Mouse (Mus musculus) hindbrain, embryonic 11.5 days (tissue): ENCODE results near the gene Cd6. TPM values are rescaled to one million over a fixed set of nuclear protein-coding genes. Genes with fewer than 3 reads are reported as not detected.

Source experiments
- ATAC-seq: fragments of 200-750 bp; cut with Nextera tagmentation; 2 replicates; pipeline ENCODE4 v1.8.0; 2017; ENCODE audit warnings: mild to moderate bottlenecking, moderate TSS enrichment, moderate library complexity; ENCODE audit not compliant: low FRiP score
- DNase-seq: peaks from one replicate; pipeline ENCODE4 v3.0.0-alpha.2; 2015; ENCODE audit warnings: low spot score
- H3K27ac ChIP-seq: fragments of 300-500 bp; sonication (generic); 2 replicates; pipeline ENCODE4 v1.5.1; 2014; ENCODE audit warnings: mild to moderate bottlenecking, low read depth, low read length
- H3K27me3 ChIP-seq: fragments of 300-500 bp; sonication (generic); 2 replicates; pipeline ENCODE4 v1.6.1; 2014; ENCODE audit warnings: mild to moderate bottlenecking, low read length, moderate library complexity, mixed read lengths; ENCODE audit not compliant: control insufficient read depth, insufficient read depth
- H3K36me3 ChIP-seq: fragments of 300-500 bp; sonication (generic); 2 replicates; pipeline ENCODE4 v1.6.1; 2014; ENCODE audit warnings: mild to moderate bottlenecking, low read length, moderate library complexity, mixed read lengths; ENCODE audit not compliant: control insufficient read depth, insufficient read depth
- H3K4me1 ChIP-seq: fragments of 300-500 bp; sonication (generic); replicated peaks from 2 replicates; pipeline ENCODE4 v1.6.1; 2014; ENCODE audit warnings: low read length, mixed read lengths; ENCODE audit not compliant: control insufficient read depth, insufficient read depth
- H3K4me2 ChIP-seq: fragments of 300-500 bp; sonication (generic); replicated peaks from 2 replicates; pipeline ENCODE4 v1.6.1; 2014; ENCODE audit warnings: mild to moderate bottlenecking, low read depth, low read length
- H3K4me3 ChIP-seq: fragments of 300-500 bp; sonication (generic); 2 replicates; pipeline ENCODE4 v1.5.1; 2014; ENCODE audit warnings: low read depth, low read length
- H3K9ac ChIP-seq: fragments of 300-500 bp; sonication (generic); 2 replicates; pipeline ENCODE4 v1.6.1; 2014; ENCODE audit warnings: low read depth, low read length
- H3K9me3 ChIP-seq: fragments of 300-500 bp; sonication (generic); 2 replicates; pipeline ENCODE4 v1.6.1; 2016; ENCODE audit warnings: low read length; ENCODE audit not compliant: control insufficient read depth
- WGBS: fragments of 180-500 bp; shearing (Covaris S2); extraction: QIAGEN DNeasy Blood & Tissue Kit; methylation state at CpG from one replicate; pipeline ENCODE4 v1.1.7; 2014; 5-methylcytosine and 5-hydroxymethylcytosine counted together
- polyA plus RNA-seq: library from polyadenylated mRNA; unstranded; fragments of >200 nt; fragmentation: Nextera tagmentation; extraction: Ambion mirVana; gene quantifications from 2 replicates; pipeline ENCODE4 v1.2.1, GENCODE M21; 2014

The Cd6 gene
- polyA plus RNA-seq, 1 experiment from 2014 or later = not detected

DNA sequence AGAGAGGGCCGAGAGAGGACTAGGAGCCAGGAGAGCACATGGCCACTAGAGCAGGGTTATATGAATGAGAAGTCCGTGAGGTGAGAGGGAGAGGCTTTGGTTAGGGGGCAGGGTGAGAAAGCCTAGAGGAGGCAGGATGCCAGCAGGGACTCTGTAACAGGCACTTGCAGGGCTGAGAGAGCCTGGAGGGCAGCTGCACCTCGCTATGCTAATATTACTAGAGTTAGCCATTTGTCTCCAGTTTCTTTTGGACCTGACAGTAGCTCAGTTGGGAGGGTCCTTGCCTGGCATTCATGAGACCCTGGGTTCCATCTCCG, 19.7 kb downstream of the Cd6 start:
- 63% methylated on average over 4 of the region's 4 CpGs for WGBS
- no peak overlapping the region for H3K4me3 ChIP-seq
- H3K9me3 ChIP-seq = no peaks in the 10 kb centered on the region
- H3K4me2 ChIP-seq = no peak overlapping the region
- no peak overlapping the region for H3K9ac ChIP-seq
- no peaks in the 10 kb centered on the region for H3K27me3 ChIP-seq
- H3K36me3 ChIP-seq = no peaks in the 10 kb centered on the region
- no peak for DNase-seq
- no peaks in the 10 kb centered on the region for H3K4me1 ChIP-seq
- H3K27ac ChIP-seq = no peak overlapping the region
- no peak for ATAC-seq

DNA sequence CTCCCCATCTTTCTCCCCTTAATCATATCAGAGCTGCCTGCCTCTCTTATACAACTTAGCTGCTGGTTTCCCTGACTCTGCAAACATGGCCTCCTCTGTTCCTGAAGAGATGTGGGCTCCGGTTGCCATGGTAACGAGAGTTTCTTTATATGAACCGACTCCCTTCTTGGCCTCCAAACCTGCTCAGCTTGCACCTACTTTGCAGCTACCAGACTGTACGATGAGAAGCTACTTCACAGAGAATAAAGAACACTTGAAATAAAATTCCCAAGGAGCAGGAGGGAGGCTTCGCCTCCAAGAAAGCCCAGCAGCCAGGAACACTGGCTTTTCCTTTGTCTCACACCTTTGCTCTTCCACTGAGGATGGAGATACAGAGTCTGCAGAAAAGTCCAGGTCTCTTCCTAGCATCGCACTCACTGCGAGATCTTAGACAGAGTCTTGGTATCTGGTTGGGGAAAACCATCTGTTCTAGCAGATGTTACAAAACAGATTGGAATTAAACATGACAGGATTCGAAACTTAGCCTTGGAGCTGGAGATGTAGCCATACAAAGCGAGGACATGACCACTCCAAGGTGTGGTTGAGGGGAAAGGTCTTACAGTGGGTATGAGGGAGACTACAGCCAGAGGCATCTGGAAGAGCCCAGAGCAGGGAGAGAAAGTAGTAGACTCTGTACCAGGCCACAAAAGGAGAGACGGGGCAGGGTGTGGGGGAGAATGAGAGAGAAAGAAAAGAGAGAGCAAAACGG, 20.3 kb downstream of the Cd6 start:
- H3K9me3 ChIP-seq = no peaks in the 10 kb centered on the region
- 80% methylated on average over 11 of the region's 11 CpGs for WGBS
- H3K4me1 ChIP-seq = no peaks in the 10 kb centered on the region

DNA sequence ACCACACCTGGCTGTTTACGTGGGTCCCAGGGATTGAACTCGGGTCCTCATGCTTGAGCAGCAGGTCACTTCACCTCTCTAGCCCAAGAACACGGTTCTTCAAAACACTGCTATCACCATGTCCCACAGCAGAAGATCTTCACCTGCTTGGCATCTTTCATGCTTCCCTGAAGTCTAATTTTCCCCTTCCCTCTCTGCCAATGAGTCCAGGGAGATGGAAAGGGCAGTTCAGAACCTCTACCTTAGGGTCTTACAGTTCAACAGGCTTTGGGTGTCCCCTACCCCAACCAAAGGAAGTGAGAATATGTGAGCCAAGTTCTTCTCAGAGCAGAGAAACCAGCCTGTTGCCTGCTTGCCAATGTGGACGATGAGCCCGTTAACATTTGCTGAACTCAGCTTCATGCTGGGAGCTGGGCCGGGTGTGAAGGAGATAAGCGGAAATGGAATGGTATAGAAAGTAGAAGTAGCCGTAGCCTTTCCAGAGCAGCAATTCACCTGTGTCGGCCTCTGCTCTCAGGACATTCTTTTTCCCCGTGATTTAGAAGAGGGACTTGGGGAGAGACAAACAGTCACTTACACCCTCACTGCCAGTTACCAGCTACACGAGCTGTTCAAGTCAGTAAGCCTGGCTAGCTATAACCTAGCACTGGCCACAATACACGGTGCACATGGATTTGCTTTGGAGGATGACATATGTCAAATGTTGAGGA, 21.2 kb downstream of the Cd6 start:
- Histone ChIP-seq H3K9ac (no peak overlapping the region), H3K27ac (no peak overlapping the region), H3K4me1 (no peaks in the 10 kb centered on the region), H3K27me3 (no peaks in the 10 kb centered on the region), H3K9me3 (no peaks in the 10 kb centered on the region), H3K36me3 (no peaks in the 10 kb centered on the region), H3K4me2 (no peak overlapping the region), H3K4me3 (no peak overlapping the region)
- 88% methylated on average over 12 of the region's 12 CpGs for WGBS
- no peak for ATAC-seq
- no peak for DNase-seq

More for the DNA sequence above, 20.3 kb downstream of the Cd6 start:
- no peaks in the 10 kb centered on the region for H3K36me3 ChIP-seq
- DNase-seq (peak; percentile 34), ATAC-seq (no peak)
- H3K4me2 ChIP-seq = no peak overlapping the region
- H3K27ac ChIP-seq = no peak overlapping the region
- no peaks in the 10 kb centered on the region for H3K27me3 ChIP-seq
- no peak overlapping the region for H3K4me3 ChIP-seq
- H3K9ac ChIP-seq = no peak overlapping the region

DNA sequence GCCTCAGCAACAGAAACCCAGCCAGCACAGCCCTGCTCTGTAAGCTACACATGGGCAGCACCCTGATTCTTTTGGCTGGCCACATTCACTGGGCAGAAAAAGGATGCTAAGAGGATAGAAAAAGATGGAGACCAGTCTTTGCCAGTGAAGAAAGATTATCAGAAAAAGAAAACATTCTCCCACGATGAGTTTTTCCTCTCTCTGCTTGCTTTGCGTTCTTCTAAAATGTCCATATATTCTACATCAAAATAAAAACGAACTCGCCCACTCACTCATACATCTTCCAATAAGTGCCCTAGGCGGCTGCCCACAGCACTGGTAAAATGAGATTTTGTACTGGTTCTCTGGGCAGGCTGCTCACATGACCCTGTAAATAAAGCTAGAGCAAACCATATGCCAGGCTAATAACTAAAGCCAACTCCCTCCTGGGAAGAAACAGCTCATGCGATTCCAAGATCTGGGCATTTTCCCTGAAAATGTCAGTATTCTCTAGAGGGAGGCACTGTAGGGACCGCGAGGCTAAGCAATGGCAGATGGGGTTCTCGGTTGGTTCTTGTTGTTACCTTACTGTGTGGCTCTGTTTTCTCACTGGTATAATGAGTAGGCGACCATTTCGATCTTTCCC, 24.1 kb downstream of the Cd6 start:
- Histone ChIP-seq H3K27me3 (no peaks in the 10 kb centered on the region), H3K27ac (no peak overlapping the region), H3K9me3 (no peaks in the 10 kb centered on the region), H3K4me1 (no peaks in the 10 kb centered on the region), H3K36me3 (no peaks in the 10 kb centered on the region), H3K4me3 (no peak overlapping the region), H3K4me2 (no peak overlapping the region), H3K9ac (no peak overlapping the region)
- 90% methylated on average over 11 of the region's 11 CpGs for WGBS
- DNase-seq = no peak
- ATAC-seq = no peak

DNA sequence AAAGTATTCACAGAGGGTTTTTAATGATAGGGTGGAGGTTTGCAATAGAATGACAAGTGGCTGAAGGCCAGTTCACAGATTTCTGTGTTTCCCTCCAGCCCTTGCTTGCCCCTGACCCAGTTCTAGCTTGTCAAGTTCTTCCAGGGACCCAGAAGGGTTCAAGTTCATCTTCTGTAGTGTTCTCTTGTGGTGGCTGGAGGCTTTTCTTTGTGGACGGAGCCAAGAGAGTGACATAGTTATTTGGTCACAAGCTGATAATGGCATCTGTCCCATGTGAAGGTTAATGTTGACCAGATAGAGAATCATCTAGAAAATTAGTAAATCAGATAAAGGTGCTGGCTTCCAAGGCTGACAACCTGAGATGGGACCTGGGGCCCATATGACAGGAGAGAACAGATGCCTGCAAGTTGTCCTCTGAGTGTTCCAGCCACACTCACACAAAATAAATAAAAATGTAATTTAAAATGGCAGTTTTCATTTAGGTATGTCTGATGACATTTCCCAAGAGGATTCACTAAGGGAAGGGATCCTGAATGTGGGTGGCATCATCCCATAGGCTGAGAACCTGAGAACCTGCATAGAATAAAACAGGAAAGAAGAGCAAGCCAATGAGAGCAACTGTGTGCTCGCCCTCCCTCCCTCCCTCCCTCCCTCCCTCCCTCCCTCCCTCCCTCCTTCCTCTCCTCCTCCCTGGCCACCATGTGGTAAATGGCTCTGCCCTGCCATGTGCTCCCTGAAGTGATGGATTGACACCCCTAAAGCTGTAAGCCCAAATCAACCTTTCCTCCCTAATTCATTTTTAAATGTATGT, 24.8 kb downstream of the Cd6 start:
- Histone ChIP-seq H3K4me1 (no peaks in the 10 kb centered on the region), H3K27me3 (no peaks in the 10 kb centered on the region), H3K36me3 (no peaks in the 10 kb centered on the region), H3K9me3 (no peaks in the 10 kb centered on the region), H3K4me2 (no peak overlapping the region), H3K27ac (no peak overlapping the region), H3K9ac (no peak overlapping the region), H3K4me3 (no peak overlapping the region)
- WGBS = 93% methylated on average over 2 of the region's 2 CpGs
- no peak for DNase-seq
- ATAC-seq = no peak

DNA sequence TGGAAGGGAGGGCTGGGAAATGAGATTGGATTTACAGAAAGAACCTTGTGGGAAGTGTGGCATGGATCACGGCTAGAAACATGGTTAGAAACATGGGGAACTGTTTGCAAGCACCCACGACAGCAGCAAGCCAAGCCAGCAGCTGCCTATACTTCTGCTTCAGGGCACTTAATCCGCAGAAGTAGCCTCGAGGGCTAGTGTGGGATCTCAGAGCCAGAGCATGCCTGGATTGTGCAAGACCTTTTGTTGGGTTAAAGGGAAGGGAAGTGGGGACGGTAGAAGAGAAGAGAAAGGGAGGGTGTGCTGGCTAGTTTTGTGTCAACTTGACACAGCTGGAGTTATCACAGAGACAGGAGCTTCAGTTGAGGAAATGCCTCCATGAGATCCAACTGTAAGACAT, 26.1 kb downstream of the Cd6 start:
- ATAC-seq (no peak), DNase-seq (no peak)
- no peak overlapping the region for H3K9ac ChIP-seq
- no peak overlapping the region for H3K27ac ChIP-seq
- no peak overlapping the region for H3K4me2 ChIP-seq
- H3K4me1 ChIP-seq = no peaks in the 10 kb centered on the region
- no peaks in the 10 kb centered on the region for H3K36me3 ChIP-seq
- H3K27me3 ChIP-seq = no peaks in the 10 kb centered on the region
- no peaks in the 10 kb centered on the region for H3K9me3 ChIP-seq
- no peak overlapping the region for H3K4me3 ChIP-seq
- WGBS = 74% methylated on average over 5 of the region's 5 CpGs

DNA sequence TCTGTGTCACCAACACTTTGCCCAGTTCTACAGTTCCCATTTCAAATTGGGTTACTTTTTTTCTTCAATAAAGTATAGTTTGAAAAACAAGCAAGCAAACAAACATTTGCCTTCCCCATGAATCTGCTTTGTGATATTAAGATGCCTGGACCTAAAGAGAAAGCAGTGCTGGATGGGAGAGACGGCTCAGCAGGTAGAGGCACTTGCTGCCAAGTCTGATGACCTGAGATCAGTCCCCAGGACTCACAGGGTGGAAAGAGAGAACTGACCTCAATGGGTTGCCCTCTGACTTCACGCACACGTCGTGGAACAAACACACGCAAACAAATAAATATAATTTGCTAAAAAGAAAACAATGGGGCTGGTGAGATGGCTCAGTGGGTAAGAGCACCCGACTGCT, 28.0 kb downstream of the Cd6 start:
- Histone ChIP-seq H3K4me3 (no peak overlapping the region), H3K4me2 (no peak overlapping the region), H3K27me3 (no peaks in the 10 kb centered on the region), H3K4me1 (no peaks in the 10 kb centered on the region), H3K9ac (no peak overlapping the region), H3K27ac (no peak overlapping the region), H3K9me3 (no peaks in the 10 kb centered on the region), H3K36me3 (no peaks in the 10 kb centered on the region)
- ATAC-seq (no peak), DNase-seq (no peak)
- WGBS = 90% methylated on average over 6 of the region's 6 CpGs

DNA sequence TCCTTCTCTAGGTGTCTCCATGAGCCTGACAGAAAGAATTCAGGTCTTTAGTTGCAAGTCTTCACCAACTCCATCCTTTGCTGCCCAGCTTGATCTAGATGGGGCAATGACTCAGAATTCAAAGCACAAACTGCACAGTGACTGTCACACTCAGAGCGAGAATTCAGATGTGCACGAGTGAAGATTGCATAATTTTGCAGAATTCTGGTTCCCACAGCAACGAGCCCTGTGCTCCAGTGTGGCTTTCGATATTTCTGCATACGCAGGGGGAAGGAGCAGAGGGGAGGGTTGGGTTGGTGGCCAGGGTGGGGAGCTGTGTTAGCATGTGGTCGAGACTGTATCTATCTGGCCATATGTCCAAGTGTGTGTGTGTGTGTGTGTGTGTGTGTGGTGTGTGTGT, 28.8 kb downstream of the Cd6 start:
- DNase-seq (no peak), ATAC-seq (no peak)
- H3K27ac ChIP-seq = no peak overlapping the region
- WGBS = 74% methylated on average over 6 of the region's 6 CpGs
- H3K9me3 ChIP-seq = no peaks in the 10 kb centered on the region
- no peak overlapping the region for H3K4me3 ChIP-seq
- no peak overlapping the region for H3K9ac ChIP-seq
- H3K36me3 ChIP-seq = no peaks in the 10 kb centered on the region
- no peaks in the 10 kb centered on the region for H3K27me3 ChIP-seq
- H3K4me2 ChIP-seq = no peak overlapping the region
- H3K4me1 ChIP-seq = no peaks in the 10 kb centered on the region
